Mouse (Mus musculus) heart, postnatal 36 days (tissue): ENCODE measurements at regions not wholly inside any gene's neighbourhood (a gene's known extent, or its start where the extent isn't known, plus 50 kb on each side); places are given as distances from the start of the nearest gene placed in this dataset.

ENCODE experiments used
- DNase-seq, 2 experiments: peaks; one replicate each; pipeline ENCODE4 v3.0.0; 2021 to 2022
- intact Hi-C: fragments of 180-260 bp; cut with DNase I; formaldehyde crosslinking; loops from one replicate; pipeline ENCODE4 v1.15.1; 2025

GRCm38 (mm10) chr12:35429473-35429872 lies 105.4 kb downstream of the Ahr start:
- intact Hi-C loops, result no loop called here
- DNase-seq, result no peak

- DNase-seq, result no peak
- intact Hi-C loops, result loop anchor here (5.0 kb wide), 1 partner anchor 413 kb away; no protein-coding TSS in a partner anchor
Measured at GRCm38 (mm10) chr12:35419206-35419605, 115.6 kb downstream of the Ahr start.

- intact Hi-C loops, result loop anchor here (5.0 kb wide), 1 partner anchor 414 kb away; no protein-coding TSS in a partner anchor
- DNase-seq, result peak in 1 of 2 experiments; percentile 4
Measured at GRCm38 (mm10) chr12:35417943-35418342, 116.9 kb downstream of the Ahr start.

GRCm38 (mm10) chr12:35416583-35416982 lies 118.3 kb downstream of the Ahr start:
- no peak for DNase-seq
- intact Hi-C loops, result loop anchor here (5.0 kb wide), 1 partner anchor 416 kb away; no protein-coding TSS in a partner anchor

- DNase-seq, result no peak
- intact Hi-C loops, result no loop called here
Measured at GRCm38 (mm10) chr12:35412715-35413114, 122.1 kb downstream of the Ahr start.

GRCm38 (mm10) chr12:35408461-35408860 lies 126.4 kb downstream of the Ahr start:
- intact Hi-C loops, result no loop called here

GRCm38 (mm10) chr12:35408044-35408443 lies 126.8 kb downstream of the Ahr start:
- DNase-seq, result no peak
- intact Hi-C loops, result no loop called here

More at GRCm38 (mm10) chr12:35408461-35408860, 126.4 kb downstream of the Ahr start:
- no peak for DNase-seq

- intact Hi-C loops, result no loop called here
- no peak for DNase-seq
Measured at GRCm38 (mm10) chr12:35401853-35402252, 133.0 kb downstream of the Ahr start.

GRCm38 (mm10) chr12:35401219-35401618 lies 133.6 kb downstream of the Ahr start:
- DNase-seq, result no peak
- intact Hi-C loops, result no loop called here

- DNase-seq, result no peak
- intact Hi-C loops, result no loop called here
Measured at GRCm38 (mm10) chr12:35395211-35395610, 139.6 kb downstream of the Ahr start.

GRCm38 (mm10) chr12:35392111-35392510 lies 142.7 kb downstream of the Ahr start:
- DNase-seq, result peak in 1 of 2 experiments; percentile 7

GRCm38 (mm10) chr12:35390266-35390665 lies 144.6 kb downstream of the Ahr start:
- intact Hi-C loops, result no loop called here
- DNase-seq, result no peak

More at GRCm38 (mm10) chr12:35392111-35392510, 142.7 kb downstream of the Ahr start:
- intact Hi-C loops, result no loop called here

- DNase-seq, result no peak
- intact Hi-C loops, result no loop called here
Measured at GRCm38 (mm10) chr12:35389839-35390238, 145.0 kb downstream of the Ahr start.

GRCm38 (mm10) chr12:35384211-35384610 lies 150.6 kb downstream of the Ahr start:
- intact Hi-C loops, result no loop called here
- peak; percentile 10 to 13 for DNase-seq

- no peak for DNase-seq
- intact Hi-C loops, result no loop called here
Measured at GRCm38 (mm10) chr12:35377266-35377665, 157.6 kb downstream of the Ahr start.

GRCm38 (mm10) chr12:35376365-35376764 lies 158.5 kb downstream of the Ahr start:
- DNase-seq, result no peak
- intact Hi-C loops, result no loop called here

- intact Hi-C loops, result no loop called here
- DNase-seq, result no peak
Measured at GRCm38 (mm10) chr12:35357901-35358300, 176.9 kb downstream of the Ahr start.

- intact Hi-C loops, result no loop called here
- DNase-seq, result no peak
Measured at GRCm38 (mm10) chr12:35338191-35338954, 196.5 kb downstream of the Ahr start.

- DNase-seq, result no peak
- intact Hi-C loops, result no loop called here
Measured at GRCm38 (mm10) chr12:35336314-35336713, 198.5 kb downstream of the Ahr start.

GRCm38 (mm10) chr12:35334344-35335075 lies 200.3 kb downstream of the Ahr start:
- DNase-seq, result no peak

GRCm38 (mm10) chr12:35331303-35331702 lies 203.5 kb downstream of the Ahr start:
- intact Hi-C loops, result no loop called here
- no peak for DNase-seq

More at GRCm38 (mm10) chr12:35334344-35335075, 200.3 kb downstream of the Ahr start:
- intact Hi-C loops, result no loop called here

- DNase-seq, result no peak
- intact Hi-C loops, result no loop called here
Measured at GRCm38 (mm10) chr12:35329699-35330098, 205.1 kb downstream of the Ahr start.
